Mouse (Mus musculus): Measurements from ENCODE around the gene Plin2. TPM values are rescaled to one million over a fixed set of nuclear protein-coding genes. Genes with fewer than 3 reads are reported as not detected.
A peak's percentile ranks its signal among the peaks of the same experiment; 100 is the strongest.
"Not testable (repeated sequence)": the region's sequence is repeated elsewhere in the genome, so short reads cannot be mapped to it uniquely, and the experiment has no call there.

Plin2 gene
- total RNA-seq, 2 experiments from 2014 or later, result 7.7 to 11.3 TPM

- intact Hi-C loops (cut with DNase I), result no loop called here
- Histone ChIP-seq H3K4me3 (no peak overlapping the region), H3K27ac (no peak overlapping the region)
- no peak for TF ChIP-seq CTCF (IDR thresholded peaks at IDR 0.05)
- no peak for DNase-seq (ENCODE audit: extremely low spot score in 1 of 2, low spot score in 2 of 2)
Observed at GRCm38 (mm10) chr4:86663919-86664318, 5.9 kb downstream of the Plin2 start.

- no peak for TF ChIP-seq CTCF (IDR thresholded peaks at IDR 0.05)
- intact Hi-C loops (cut with DNase I), result no loop called here
- Histone ChIP-seq H3K27ac (no peak overlapping the region), H3K4me3 (no peak overlapping the region)
- no peak for DNase-seq (ENCODE audit: extremely low spot score in 1 of 2, low spot score in 2 of 2)
Observed at GRCm38 (mm10) chr4:86657176-86657575, 12.7 kb downstream of the Plin2 start.

- intact Hi-C loops (cut with DNase I), result loop anchor here (1.0 kb wide), 1 partner anchor 31 kb away; no protein-coding TSS in a partner anchor
- not testable (repeated sequence) for DNase-seq (ENCODE audit: extremely low spot score in 1 of 2, low spot score in 2 of 2); H3K27ac ChIP-seq; H3K4me3 ChIP-seq
Observed at GRCm38 (mm10) chr4:86656410-86656809, 13.4 kb downstream of the Plin2 start.

- H3K27ac ChIP-seq, result no peak overlapping the region
- peak; percentile 61 for TF ChIP-seq CTCF (IDR thresholded peaks at IDR 0.05)
- DNase-seq (ENCODE audit: extremely low spot score in 1 of 2, low spot score in 2 of 2), result no peak
- no peak overlapping the region for H3K4me3 ChIP-seq
- intact Hi-C loops (cut with DNase I), result loop anchor here (2.0 kb wide), 1 partner anchor 45 kb away; no protein-coding TSS in a partner anchor
Observed at GRCm38 (mm10) chr4:86651686-86652384, 18.0 kb downstream of the Plin2 start.

- intact Hi-C loops (cut with DNase I); DNase-seq (ENCODE audit: extremely low spot score in 1 of 2, low spot score in 2 of 2); H3K4me3 ChIP-seq; H3K27ac ChIP-seq: not testable (repeated sequence)
Observed at GRCm38 (mm10) chr4:86648394-86648793, 21.5 kb downstream of the Plin2 start.

GRCm38 (mm10) chr4:86637561-86637960, 32.3 kb downstream of the Plin2 start:
- H3K27ac ChIP-seq; DNase-seq (ENCODE audit: extremely low spot score in 1 of 2, low spot score in 2 of 2); intact Hi-C loops (cut with DNase I); H3K4me3 ChIP-seq: not testable (repeated sequence)

GRCm38 (mm10) chr4:86634873-86635272, 35.0 kb downstream of the Plin2 start:
- DNase-seq (ENCODE audit: extremely low spot score in 1 of 2, low spot score in 2 of 2); H3K27ac ChIP-seq; H3K4me3 ChIP-seq; intact Hi-C loops (cut with DNase I): not testable (repeated sequence)

GRCm38 (mm10) chr4:86634312-86634711, 35.5 kb downstream of the Plin2 start:
- intact Hi-C loops (cut with DNase I); DNase-seq (ENCODE audit: extremely low spot score in 1 of 2, low spot score in 2 of 2); H3K4me3 ChIP-seq; H3K27ac ChIP-seq: not testable (repeated sequence)

GRCm38 (mm10) chr4:86632556-86632955, 37.3 kb downstream of the Plin2 start:
- DNase-seq (ENCODE audit: extremely low spot score in 1 of 2, low spot score in 2 of 2); H3K27ac ChIP-seq; H3K4me3 ChIP-seq; intact Hi-C loops (cut with DNase I): not testable (repeated sequence)

GRCm38 (mm10) chr4:86631831-86632230, 38.0 kb downstream of the Plin2 start:
- no peak for TF ChIP-seq CTCF (IDR thresholded peaks at IDR 0.05)
- Histone ChIP-seq H3K27ac (no peak overlapping the region), H3K4me3 (no peak overlapping the region)
- DNase-seq (ENCODE audit: extremely low spot score in 1 of 2, low spot score in 2 of 2), result no peak
- intact Hi-C loops (cut with DNase I), result no loop called here

- DNase-seq (ENCODE audit: extremely low spot score in 1 of 2, low spot score in 2 of 2); H3K27ac ChIP-seq; H3K4me3 ChIP-seq; intact Hi-C loops (cut with DNase I): not testable (repeated sequence)
Observed at GRCm38 (mm10) chr4:86626496-86626895, 43.4 kb downstream of the Plin2 start.

GRCm38 (mm10) chr4:86625463-86625862, 44.4 kb downstream of the Plin2 start:
- H3K4me3 ChIP-seq, result no peak overlapping the region
- DNase-seq (ENCODE audit: extremely low spot score in 1 of 2, low spot score in 2 of 2), result no peak
- intact Hi-C loops (cut with DNase I), result loop anchor here (1.0 kb wide), 1 partner anchor 31 kb away; no protein-coding TSS in a partner anchor
- H3K27ac ChIP-seq, result no peak overlapping the region
- no peak for TF ChIP-seq CTCF (IDR thresholded peaks at IDR 0.05)

GRCm38 (mm10) chr4:86622532-86622931, 47.3 kb downstream of the Plin2 start:
- peak; percentile 10 for TF ChIP-seq CTCF (IDR thresholded peaks at IDR 0.05)
- intact Hi-C loops (cut with DNase I); H3K4me3 ChIP-seq; DNase-seq (ENCODE audit: extremely low spot score in 1 of 2, low spot score in 2 of 2); H3K27ac ChIP-seq: not testable (repeated sequence)

Measured in left cerebral cortex, adult 2 months (tissue).